Mouse (Mus musculus): ENCODE data around the gene Traf3ip3. TPM values are rescaled to one million over a fixed set of nuclear protein-coding genes. Genes with fewer than 3 reads are reported as not detected.

Gene Traf3ip3
- polyA plus RNA-seq, 1 experiment, result 2.9 TPM

DNA sequence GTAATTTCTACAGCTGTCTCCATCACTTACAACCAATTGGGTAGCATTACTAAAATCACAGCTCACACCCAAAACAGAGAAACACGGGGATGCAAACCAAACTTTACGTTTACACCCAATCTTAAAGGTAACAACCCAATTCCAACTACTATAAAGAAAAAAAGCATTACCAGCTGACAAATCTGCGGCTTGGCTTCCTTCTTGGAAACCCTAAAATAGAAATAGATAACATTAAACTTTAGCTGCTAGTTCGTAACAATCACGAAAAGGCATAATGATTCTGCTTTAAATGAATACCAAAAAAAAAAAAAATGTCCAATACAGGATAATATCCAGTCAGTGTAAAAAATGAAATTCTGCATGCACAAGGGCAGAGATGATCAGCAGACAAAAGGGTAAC lies 72.2 kb downstream of the Traf3ip3 start:
- no peak for DNase-seq (ENCODE audit: low spot score)

DNA sequence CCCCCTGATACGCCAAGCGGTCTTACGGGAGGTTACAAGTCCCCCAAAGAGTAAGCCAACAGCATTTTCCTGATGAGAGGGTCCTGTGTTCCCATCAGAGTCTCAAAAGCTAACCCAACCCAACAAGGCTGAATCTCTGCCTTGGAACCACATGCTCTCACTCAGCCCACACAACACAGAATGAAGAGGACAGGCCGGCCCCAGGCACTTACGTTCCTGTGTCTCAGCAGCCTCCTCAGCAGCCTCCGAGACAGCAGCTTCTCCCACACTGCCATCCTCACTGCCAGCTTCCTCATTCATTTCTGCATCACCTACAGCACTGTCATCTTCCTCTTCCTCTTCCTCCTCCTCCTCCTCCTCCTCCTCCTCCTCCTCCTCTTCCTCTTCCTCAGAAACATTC lies 73.4 kb downstream of the Traf3ip3 start:
- no peak for DNase-seq (ENCODE audit: low spot score)

DNA sequence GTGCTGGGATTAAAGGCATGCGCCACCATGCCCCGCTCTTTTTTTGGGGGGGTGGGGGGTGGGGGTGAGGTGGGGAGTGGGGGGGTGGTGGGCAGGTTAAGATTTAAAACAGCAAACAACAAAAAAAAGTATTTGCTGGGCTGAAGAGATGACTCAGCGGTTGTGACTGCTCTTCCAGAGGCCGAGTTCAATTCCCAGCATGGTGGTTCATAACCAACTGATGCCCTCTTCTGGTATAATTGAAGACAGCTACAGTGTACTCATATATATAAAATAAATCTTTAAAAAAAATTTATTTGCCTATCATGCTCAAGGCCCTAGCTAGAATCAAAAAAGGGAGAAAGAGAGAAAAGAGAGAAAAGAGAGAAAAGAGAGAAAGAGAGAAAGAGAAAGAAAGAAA lies 75.7 kb downstream of the Traf3ip3 start:
- no peak for DNase-seq (ENCODE audit: low spot score)

Other genes with a start within 250 kb of the Traf3ip3 start
- gene Syt14, start 165.9 kb downstream of the Traf3ip3 start, polyA plus RNA-seq (2012; rRNA removed), result 1.1 and 1.2 TPM in 2 replicates
- 13.0 and 16.4 TPM in 2 replicates for gene Diexf, start 71.4 kb downstream of the Traf3ip3 start, polyA plus RNA-seq (2012; rRNA removed)
- gene Irf6, start 48.6 kb downstream of the Traf3ip3 start, polyA plus RNA-seq (2012; rRNA removed), result 24.9 and 27.8 TPM in 2 replicates
- gene A130010J15Rik, start 33.7 kb downstream of the Traf3ip3 start, polyA plus RNA-seq (2012; rRNA removed), result 9.8 and 13.3 TPM in 2 replicates
- 22.3 and 26.3 TPM in 2 replicates for gene Lamb3, start 6.0 kb upstream of the Traf3ip3 start, polyA plus RNA-seq (2012; rRNA removed)
- gene Hsd11b1, start 62.4 kb upstream of the Traf3ip3 start, polyA plus RNA-seq (2012; rRNA removed), result 68.7 and 71.3 TPM in 2 replicates
- 86.5 and 115 TPM in 2 replicates for gene G0s2, start 71.5 kb upstream of the Traf3ip3 start, polyA plus RNA-seq (2012; rRNA removed)
- 0.44 and 0.48 TPM in 2 replicates for gene Camk1g, start 168.6 kb upstream of the Traf3ip3 start, polyA plus RNA-seq (2012; rRNA removed)